Mouse (Mus musculus): ENCODE data around the gene Ncf2. TPM values are rescaled to one million over a fixed set of nuclear protein-coding genes. Genes with fewer than 3 reads are reported as not detected.
A peak's percentile ranks its signal among the peaks of the same experiment; 100 is the strongest.

The Ncf2 gene
- total and polyA plus RNA-seq, 2 experiments from 2014 or later: 1.6 to 1.8 TPM

DNA sequence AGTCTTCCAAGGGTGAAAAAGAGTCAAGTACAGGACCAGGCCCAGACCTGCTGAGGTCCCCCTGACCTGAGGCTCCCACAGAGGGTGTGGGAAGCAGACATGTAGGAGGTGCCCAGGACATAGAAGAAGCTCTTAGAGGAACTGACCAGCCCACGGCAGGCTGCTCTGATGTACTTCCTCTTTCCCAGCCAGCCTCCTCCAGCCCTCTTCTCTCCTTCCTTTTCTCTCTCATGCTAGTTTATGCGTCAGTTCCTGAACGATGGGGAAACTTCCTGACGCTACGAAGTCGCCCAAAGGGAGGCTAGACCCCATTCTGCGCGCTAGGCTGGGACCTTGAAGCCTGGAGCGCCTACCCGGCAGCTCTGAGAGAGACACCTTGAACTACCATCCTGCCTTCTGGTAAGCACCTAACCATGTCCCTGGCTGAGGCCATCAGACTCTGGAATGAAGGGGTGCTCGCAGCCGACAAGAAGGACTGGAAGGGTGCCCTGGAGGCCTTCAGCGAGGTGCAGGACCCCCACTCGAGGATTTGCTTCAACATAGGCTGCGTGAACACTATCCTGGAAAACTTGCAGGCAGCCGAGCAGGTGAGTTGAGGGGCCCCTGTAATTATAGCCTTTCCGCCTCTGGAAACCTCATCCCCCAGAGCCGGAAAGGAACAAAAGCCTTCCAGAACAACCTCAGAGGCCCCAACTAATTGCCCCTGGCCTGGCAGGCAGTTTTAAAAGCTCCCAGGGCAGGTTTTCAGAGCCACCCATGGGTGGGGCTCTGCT lies 7.8 kb downstream of the Ncf2 start:
- WGBS: 80% methylated on average over 18 of the region's 18 CpGs
- Histone ChIP-seq H3K9ac (replicated peaks; ENCODE audit: low read length, poor library complexity, severe bottlenecking) (no peak overlapping the region), H3K9me3 (ENCODE audit: low read length) (no peaks in the 10 kb centered on the region), H3K4me1 (ENCODE audit: insufficient read depth, low read length) (no peaks in the 10 kb centered on the region), H3K4me2 (ENCODE audit: low read depth, low read length, poor library complexity, severe bottlenecking) (no peak overlapping the region), H3K4me3 (ENCODE audit: low read depth, low read length) (no peak overlapping the region), H3K36me3 (ENCODE audit: insufficient read depth, low read length) (no peaks in the 10 kb centered on the region), H3K27ac (ENCODE audit: low read depth, low read length) (no peak overlapping the region), H3K27me3 (ENCODE audit: insufficient read depth, low read length) (no peaks in the 10 kb centered on the region)
- TF ChIP-seq CTCF (IDR thresholded peaks at IDR 0.05): no peak
- ATAC-seq (ENCODE audit: low FRiP score) (no peak), DNase-seq (ENCODE audit: low spot score) (no peak)

DNA sequence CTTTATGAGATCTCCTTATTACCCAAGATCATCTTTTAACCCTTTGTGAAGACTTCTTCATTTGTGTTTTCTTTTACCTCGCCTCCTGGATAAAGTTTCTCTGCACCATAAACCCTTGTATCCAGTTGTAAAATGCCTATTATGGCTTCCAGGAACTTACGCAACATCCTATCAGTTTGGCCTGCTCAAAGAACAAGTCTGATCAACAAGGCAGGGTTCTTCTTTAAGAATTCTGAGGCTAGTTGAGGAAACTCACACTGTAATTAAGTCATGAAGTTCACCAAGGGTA lies 8.3 kb downstream of the Ncf2 start:
- H3K4me2 ChIP-seq (ENCODE audit: low read depth, low read length, poor library complexity, severe bottlenecking): no peak overlapping the region
- H3K9ac ChIP-seq (replicated peaks; ENCODE audit: low read length, poor library complexity, severe bottlenecking): no peak overlapping the region
- TF ChIP-seq CTCF (IDR thresholded peaks at IDR 0.05): no peak
- 96% methylated on average over 2 of the region's 2 CpGs for WGBS
- ATAC-seq (ENCODE audit: low FRiP score) (no peak), DNase-seq (ENCODE audit: low spot score) (no peak)
- no peaks in the 10 kb centered on the region for H3K27me3 ChIP-seq (ENCODE audit: insufficient read depth, low read length)
- no peaks in the 10 kb centered on the region for H3K4me1 ChIP-seq (ENCODE audit: insufficient read depth, low read length)
- no peaks in the 10 kb centered on the region for H3K9me3 ChIP-seq (ENCODE audit: low read length)
- H3K27ac ChIP-seq (ENCODE audit: low read depth, low read length): no peak overlapping the region
- no peaks in the 10 kb centered on the region for H3K36me3 ChIP-seq (ENCODE audit: insufficient read depth, low read length)
- no peak overlapping the region for H3K4me3 ChIP-seq (ENCODE audit: low read depth, low read length)

DNA sequence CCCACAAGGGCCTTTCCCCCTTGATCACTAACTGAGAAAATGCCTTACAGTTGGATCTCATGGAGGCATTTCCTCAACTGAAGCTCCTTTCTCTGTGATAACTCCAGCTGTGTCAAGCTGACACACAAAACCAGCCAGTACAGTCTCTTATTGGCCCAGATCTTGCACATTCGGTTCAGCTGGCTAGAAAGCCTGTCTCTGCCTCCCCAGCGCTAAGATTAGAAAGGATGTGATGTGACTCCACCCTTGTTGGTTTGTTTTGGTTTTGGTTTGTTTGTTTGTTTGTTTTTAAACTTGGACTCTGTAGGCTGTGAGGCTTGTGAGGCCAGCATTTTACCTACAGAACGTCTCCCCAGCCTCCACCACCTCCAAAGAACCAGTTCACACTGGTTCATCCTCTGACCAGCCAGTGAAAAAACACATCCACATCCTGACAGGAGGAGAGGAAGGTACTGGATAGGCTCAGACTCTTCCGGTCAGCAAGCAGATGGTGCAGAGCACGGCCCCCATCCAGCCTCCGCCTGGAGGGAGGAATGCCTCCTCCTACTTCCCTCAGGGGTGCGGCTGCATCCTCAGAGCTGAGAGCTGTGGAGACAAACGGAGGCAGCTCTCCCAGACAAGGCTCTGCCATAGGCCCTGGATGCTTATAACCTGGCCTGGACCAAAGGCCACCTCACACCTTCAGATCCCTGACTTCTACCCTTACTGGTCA lies 9.7 kb downstream of the Ncf2 start:
- H3K4me1 ChIP-seq (ENCODE audit: insufficient read depth, low read length): no peaks in the 10 kb centered on the region
- TF ChIP-seq CTCF (IDR thresholded peaks at IDR 0.05): no peak
- no peaks in the 10 kb centered on the region for H3K9me3 ChIP-seq (ENCODE audit: low read length)
- H3K27ac ChIP-seq (ENCODE audit: low read depth, low read length): no peak overlapping the region
- DNase-seq (ENCODE audit: low spot score): no peak
- H3K27me3 ChIP-seq (ENCODE audit: insufficient read depth, low read length): no peaks in the 10 kb centered on the region
- 42% methylated on average over 8 of the region's 8 CpGs for WGBS
- no peak overlapping the region for H3K9ac ChIP-seq (replicated peaks; ENCODE audit: low read length, poor library complexity, severe bottlenecking)
- no peak overlapping the region for H3K4me3 ChIP-seq (ENCODE audit: low read depth, low read length)
- ATAC-seq (ENCODE audit: low FRiP score): no peak
- no peak overlapping the region for H3K4me2 ChIP-seq (ENCODE audit: low read depth, low read length, poor library complexity, severe bottlenecking)
- no peaks in the 10 kb centered on the region for H3K36me3 ChIP-seq (ENCODE audit: insufficient read depth, low read length)

DNA sequence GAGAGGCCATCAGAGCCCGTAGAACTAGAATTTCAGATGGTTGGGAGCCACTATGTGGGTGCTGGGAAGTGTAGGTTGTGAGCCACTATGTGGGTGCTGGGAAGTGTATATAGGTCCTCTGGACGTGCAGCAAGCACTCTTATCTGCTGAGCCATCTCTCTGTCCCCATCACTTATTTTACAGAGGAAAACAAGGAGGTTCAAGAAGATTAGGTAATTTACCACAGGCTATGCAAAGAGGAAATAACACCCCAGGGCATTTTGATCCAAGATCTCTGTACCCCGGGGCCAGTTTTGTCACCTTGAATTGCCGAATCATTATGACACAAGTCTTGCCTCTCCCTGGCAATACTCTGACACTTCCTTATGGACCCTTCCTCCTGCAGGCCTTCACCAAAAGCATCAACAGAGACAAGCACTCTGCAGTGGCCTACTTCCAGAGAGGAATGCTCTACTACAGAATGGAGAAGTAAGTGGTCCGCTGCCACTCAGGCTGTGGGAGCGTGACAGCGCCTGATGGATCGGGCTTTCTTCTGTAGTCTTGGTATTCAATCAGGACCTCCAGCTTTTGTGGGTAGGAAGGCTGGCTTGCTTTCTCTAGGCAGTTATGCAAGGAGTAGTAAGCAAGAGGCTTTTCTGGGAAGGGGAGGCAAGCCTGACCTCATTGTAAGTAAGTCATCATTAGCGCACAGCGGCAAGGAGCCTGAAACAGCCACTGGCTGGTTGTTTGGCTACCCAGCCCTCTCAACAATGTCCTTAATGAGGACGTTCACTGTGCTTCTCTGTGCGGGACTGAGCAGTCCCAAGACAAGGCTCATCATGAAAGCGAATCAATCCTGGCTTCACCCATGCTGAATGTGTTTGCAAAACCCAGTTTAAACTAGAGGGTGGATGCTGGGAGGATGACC lies 10.8 kb downstream of the Ncf2 start:
- Histone ChIP-seq H3K27ac (ENCODE audit: low read depth, low read length) (no peak overlapping the region), H3K27me3 (ENCODE audit: insufficient read depth, low read length) (no peaks in the 10 kb centered on the region), H3K4me1 (ENCODE audit: insufficient read depth, low read length) (no peaks in the 10 kb centered on the region), H3K36me3 (ENCODE audit: insufficient read depth, low read length) (no peaks in the 10 kb centered on the region), H3K9ac (replicated peaks; ENCODE audit: low read length, poor library complexity, severe bottlenecking) (no peak overlapping the region), H3K9me3 (ENCODE audit: low read length) (no peaks in the 10 kb centered on the region), H3K4me3 (ENCODE audit: low read depth, low read length) (no peak overlapping the region), H3K4me2 (ENCODE audit: low read depth, low read length, poor library complexity, severe bottlenecking) (no peak overlapping the region)
- WGBS: 60% methylated on average over 13 of the region's 13 CpGs
- no peak for ATAC-seq (ENCODE audit: low FRiP score)
- no peak for TF ChIP-seq CTCF (IDR thresholded peaks at IDR 0.05)
- DNase-seq (ENCODE audit: low spot score): no peak

DNA sequence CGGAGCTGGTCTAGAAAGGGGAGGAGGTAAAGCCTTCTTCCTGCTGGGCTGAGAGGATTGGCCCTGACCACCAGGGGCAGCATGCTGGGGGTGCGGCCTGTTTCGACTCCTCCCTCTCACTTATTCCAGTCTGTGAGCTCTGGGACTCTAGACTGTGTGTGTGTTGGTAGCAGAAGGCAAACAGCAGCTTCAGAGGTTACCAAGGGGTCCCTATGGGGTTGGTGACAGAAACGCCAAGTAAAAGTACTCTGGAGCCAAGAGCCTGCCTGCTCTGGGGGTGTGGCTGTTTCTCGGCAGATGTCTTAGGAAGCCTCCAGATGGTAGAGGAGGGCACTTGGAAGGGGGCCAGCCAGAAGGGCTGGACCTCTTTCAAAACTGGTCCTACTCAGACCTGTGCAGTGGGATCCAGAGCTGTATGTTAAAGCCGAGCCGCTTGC lies 15.3 kb downstream of the Ncf2 start:
- Histone ChIP-seq H3K36me3 (ENCODE audit: insufficient read depth, low read length) (no peaks in the 10 kb centered on the region), H3K27me3 (ENCODE audit: insufficient read depth, low read length) (no peaks in the 10 kb centered on the region), H3K9me3 (ENCODE audit: low read length) (no peaks in the 10 kb centered on the region), H3K4me3 (ENCODE audit: low read depth, low read length) (no peak overlapping the region), H3K27ac (ENCODE audit: low read depth, low read length) (no peak overlapping the region), H3K4me2 (ENCODE audit: low read depth, low read length, poor library complexity, severe bottlenecking) (no peak overlapping the region), H3K9ac (replicated peaks; ENCODE audit: low read length, poor library complexity, severe bottlenecking) (no peak overlapping the region), H3K4me1 (ENCODE audit: insufficient read depth, low read length) (no peaks in the 10 kb centered on the region)
- WGBS: 39% methylated on average over 7 of the region's 7 CpGs
- peak; percentile 51 for TF ChIP-seq CTCF (IDR thresholded peaks at IDR 0.05)
- DNase-seq (ENCODE audit: low spot score) (peak; percentile 91), ATAC-seq (ENCODE audit: low FRiP score) (peak; percentile 74)
